Mouse (Mus musculus) macrophage (primary cell): ENCODE measurements around the gene Gm9507. TPM values are rescaled to one million over a fixed set of nuclear protein-coding genes. Genes with fewer than 3 reads are reported as not detected.
"Not testable (repeated sequence)": the region's sequence is repeated elsewhere in the genome, so short reads cannot be mapped to it uniquely, and the experiment has no call there.

Experiments used
- H3K27ac ChIP-seq: fragments of 350-480 bp; formaldehyde crosslinking; 2 replicates; pipeline ENCODE4 v1.9.0; 2021
- H3K36me3 ChIP-seq: fragments of 350-480 bp; formaldehyde crosslinking; 2 replicates; pipeline ENCODE4 v1.9.0; 2021; ENCODE audit errors: inconsistent target
- H3K4me3 ChIP-seq: fragments of 350-480 bp; formaldehyde crosslinking; 2 replicates; pipeline ENCODE4 v1.9.0; 2021; ENCODE audit errors: inconsistent target
- H3K79me2 ChIP-seq: fragments of 350-480 bp; formaldehyde crosslinking; 2 replicates; pipeline ENCODE4 v1.9.0; 2021; ENCODE audit errors: inconsistent target
- WGBS: methylation state at CpG from one replicate; pipeline ENCODE4 v1.1.7; 2026; ENCODE audit warnings: inconsistent platforms; ENCODE audit not compliant: missing documents; 5-methylcytosine and 5-hydroxymethylcytosine counted together
- polyA plus RNA-seq: library from polyadenylated mRNA; stranded (reverse); fragments of 250-400 nt; gene quantifications from 3 replicates; pipeline ENCODE4 v1.2.4, GENCODE M21; 2018; ENCODE audit warnings: inconsistent platforms

Gene Gm9507
- polyA plus RNA-seq, 1 experiment from 2014 or later, result not detected

DNA sequence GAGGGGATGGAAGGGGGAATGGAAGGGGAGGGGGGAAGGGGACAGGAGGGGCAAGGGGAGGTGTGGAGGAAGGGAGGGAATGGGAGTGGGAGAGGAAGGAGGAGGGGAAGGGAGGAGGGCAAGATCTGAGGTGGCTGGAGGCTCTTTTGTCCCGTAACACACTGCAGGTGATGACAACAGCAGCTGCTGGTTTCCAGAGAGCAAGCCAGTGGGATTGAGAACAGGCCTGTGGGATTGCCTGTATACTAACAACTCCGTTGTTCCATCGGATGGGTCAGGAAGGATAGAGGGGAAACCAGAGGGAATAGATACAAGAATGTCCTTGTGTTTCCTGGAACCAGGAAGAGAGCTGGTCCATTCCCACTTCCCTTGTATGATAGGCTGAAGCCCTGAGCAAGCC, 14.0 kb downstream of the Gm9507 start:
- no peak overlapping the region for H3K27ac ChIP-seq
- H3K36me3 ChIP-seq, result no peaks in the 10 kb centered on the region
- WGBS, result 66% methylated on average over 3 of the region's 3 CpGs
- H3K79me2 ChIP-seq, result no peaks in the 10 kb centered on the region
- H3K4me3 ChIP-seq, result no peak overlapping the region

DNA sequence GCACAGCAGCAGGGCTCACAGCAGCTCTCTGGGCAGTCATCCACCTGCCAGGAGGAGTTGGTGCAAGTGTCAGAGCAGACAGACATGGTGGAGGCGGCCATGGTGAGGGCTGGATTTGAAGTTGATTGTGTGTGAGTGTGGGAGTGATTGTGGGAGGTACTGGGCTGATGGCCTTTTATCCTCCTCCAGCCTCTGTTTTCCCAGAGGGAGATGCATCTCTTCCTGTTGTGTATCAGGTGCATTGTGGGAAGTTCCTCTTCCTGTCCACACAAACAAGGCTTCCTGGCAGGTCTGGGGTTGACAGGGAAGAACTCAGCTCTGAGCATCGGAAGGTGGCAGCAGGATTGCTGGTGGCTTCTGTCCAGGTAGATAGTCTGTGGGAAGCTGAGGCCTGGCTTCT, 16.7 kb downstream of the Gm9507 start, which contains the start of gene Gm9639:
Gm9639 (minus strand) TSS at position 101 of the 400 bp plus-strand sequence.
- WGBS, result 78% methylated on average over 2 of the region's 2 CpGs

DNA sequence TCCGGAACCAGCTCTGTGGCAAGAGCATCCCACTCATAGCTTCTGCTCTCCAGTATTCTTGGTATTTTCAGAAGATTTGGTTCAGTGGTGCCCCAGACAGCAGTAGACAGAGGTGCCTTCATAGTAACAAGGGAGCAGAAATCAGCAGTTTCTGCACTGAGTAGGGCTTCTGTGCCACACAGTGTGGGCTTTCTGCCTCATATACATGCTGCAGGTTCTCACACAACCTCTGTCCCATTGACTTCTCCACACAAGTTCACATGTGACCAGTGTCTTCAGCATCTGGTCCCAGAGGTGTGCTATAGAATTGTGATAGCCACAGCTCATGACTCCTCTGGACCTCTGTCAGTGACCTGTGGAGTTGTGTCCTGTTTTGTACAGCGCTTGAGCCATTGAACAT, 23.0 kb downstream of the Gm9507 start:
- H3K79me2 ChIP-seq, result no peaks in the 10 kb centered on the region
- H3K27ac ChIP-seq, result no peak overlapping the region
- WGBS, result 78% methylated on average over 2 of the region's 2 CpGs
- H3K36me3 ChIP-seq, result no peaks in the 10 kb centered on the region
- no peak overlapping the region for H3K4me3 ChIP-seq

More for the DNA sequence above, 16.7 kb downstream of the Gm9507 start, which contains the start of gene Gm9639:
- Histone ChIP-seq H3K27ac (no peak within 1 kb of the TSS), H3K79me2 (no peaks in the 10 kb centered on the region), H3K4me3 (no peak within 1 kb of the TSS), H3K36me3 (no peaks in the 10 kb centered on the region)

DNA sequence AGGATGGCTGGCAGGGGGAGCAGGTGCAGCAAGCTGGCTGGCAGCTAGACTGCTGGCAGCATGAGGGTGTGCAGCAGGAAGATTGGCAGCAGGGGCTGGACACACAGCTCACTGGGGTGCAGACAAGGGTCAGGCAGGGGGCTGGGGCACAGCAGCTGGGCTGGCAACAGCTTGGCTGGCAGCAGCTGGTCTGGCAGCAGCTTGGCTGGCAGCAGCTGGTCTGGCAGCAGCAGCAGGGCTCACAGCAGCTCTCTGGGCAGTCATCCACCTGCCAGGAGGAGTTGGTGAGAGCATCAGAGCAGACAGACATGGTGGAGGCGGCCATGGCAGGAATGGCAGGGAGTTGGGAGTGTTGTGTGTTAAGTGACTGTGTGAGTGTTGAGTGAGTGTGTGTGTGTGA, 23.8 kb downstream of the Gm9507 start, which contains the start of gene Gm7137:
Gm7137 (minus strand) TSS at position 325 of the 400 bp plus-strand sequence.
- not testable (repeated sequence) for H3K79me2 ChIP-seq, H3K27ac ChIP-seq, H3K4me3 ChIP-seq, H3K36me3 ChIP-seq
- WGBS, result no CpG with 5 or more reads among the region's 1 CpGs

DNA sequence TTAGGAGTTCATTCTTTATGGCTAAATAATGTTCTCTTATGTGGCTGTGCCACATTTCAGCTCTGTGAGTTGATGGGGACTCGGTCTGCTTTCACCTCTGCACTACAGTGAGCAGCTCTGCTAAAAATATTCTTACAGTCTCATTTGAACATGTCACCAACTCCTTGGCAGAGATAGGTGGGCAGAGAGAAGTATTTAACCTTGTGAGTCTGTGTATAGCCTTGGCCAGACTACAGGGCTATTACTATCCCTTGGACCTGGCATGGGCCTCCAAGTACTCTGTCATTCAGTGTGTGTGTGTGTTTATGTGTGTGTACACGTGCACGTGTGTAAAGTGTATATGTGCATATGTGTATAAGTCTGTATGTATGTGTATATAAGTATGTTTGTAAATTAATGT, 28.2 kb downstream of the Gm9507 start:
- not testable (repeated sequence) for H3K27ac ChIP-seq, H3K36me3 ChIP-seq, H3K79me2 ChIP-seq, H3K4me3 ChIP-seq
- no CpG with 5 or more reads among the region's 3 CpGs for WGBS

DNA sequence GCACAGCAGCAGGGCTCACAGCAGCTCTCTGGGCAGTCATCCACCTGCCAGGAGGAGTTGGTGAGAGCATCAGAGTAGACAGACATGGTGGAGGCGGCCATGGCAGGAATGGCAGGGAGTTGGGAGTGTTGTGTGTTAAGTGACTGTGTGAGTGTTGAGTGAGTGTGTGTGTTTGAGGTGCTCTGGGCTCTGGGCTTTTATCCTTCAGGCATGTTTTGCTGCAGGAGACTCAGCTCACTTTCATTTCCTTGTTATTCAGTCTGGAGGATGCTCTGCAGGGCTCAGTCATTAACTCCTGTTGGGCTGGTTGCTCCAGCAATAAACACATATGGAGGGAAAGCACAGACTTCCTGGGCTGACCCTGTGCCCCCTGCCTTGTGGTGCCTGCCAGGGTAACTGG, 29.2 kb downstream of the Gm9507 start, which contains the start of gene Gm3250:
Gm3250 (minus strand) TSS at position 101 of the 400 bp plus-strand sequence.
- not testable (repeated sequence) for H3K4me3 ChIP-seq, H3K27ac ChIP-seq, H3K79me2 ChIP-seq, H3K36me3 ChIP-seq
- WGBS, result no CpG with 5 or more reads among the region's 1 CpGs

DNA sequence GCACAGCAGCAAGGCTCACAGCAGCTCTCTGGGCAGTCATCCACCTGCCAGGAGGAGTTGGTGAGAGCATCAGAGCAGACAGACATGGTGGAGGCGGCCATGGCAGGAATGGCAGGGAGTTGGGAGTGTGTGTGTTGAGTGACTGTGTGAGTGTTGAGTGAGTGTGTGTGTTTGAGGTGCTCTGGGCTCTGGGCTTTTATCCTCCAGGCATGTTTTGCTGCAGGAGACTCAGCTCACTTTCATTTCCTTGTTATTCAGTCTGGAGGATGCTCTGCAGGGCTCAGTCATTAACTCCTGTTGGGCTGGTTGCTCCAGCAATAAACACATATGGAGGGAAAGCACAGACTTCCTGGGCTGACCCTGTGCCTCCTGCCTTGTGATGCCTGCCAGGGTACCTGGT, 34.8 kb downstream of the Gm9507 start, which contains the start of gene Gm7138:
Gm7138 (minus strand) TSS at position 101 of the 400 bp plus-strand sequence.
- WGBS, result 80% methylated on average over 1 of the region's 1 CpGs

DNA sequence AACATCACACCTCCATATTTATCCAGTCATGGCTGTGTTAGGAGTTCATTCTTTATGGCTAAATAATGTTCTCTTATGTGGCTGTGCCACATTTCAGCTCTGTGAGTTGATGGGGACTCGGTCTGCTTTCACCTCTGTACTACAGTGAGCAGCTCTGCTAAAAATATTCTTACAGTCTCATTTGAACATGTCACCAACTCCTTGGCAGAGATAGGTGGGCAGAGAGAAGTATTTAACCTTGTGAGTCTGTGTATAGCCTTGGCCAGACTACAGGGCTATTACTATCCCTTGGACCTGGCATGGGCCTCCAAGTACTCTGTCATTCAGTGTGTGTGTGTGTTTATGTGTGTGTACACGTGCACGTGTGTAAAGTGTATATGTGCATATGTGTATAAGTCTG, 39.5 kb downstream of the Gm9507 start:
- not testable (repeated sequence) for H3K27ac ChIP-seq, H3K4me3 ChIP-seq, H3K79me2 ChIP-seq, H3K36me3 ChIP-seq
- no CpG with 5 or more reads among the region's 3 CpGs for WGBS

More for the DNA sequence above, 34.8 kb downstream of the Gm9507 start, which contains the start of gene Gm7138:
- H3K4me3 ChIP-seq, H3K79me2 ChIP-seq, H3K27ac ChIP-seq, H3K36me3 ChIP-seq: not testable (repeated sequence)

DNA sequence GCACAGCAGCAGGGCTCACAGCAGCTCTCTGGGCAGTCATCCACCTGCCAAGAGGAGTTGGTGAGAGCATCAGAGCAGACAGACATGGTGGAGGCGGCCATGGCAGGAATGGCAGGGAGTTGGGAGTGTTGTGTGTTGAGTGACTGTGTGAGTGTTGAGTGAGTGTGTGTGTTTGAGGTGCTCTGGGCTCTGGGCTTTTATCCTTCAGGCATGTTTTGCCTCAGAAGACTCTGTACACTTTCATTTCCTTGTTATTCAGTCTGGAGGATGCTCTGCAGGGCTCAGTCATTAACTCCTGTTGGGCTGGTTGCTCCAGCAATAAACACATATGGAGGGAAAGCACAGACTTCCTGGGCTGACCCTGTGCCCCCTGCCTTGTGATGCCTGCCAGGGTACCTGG, 40.4 kb downstream of the Gm9507 start, which contains the start of gene Gm3238:
Gm3238 (minus strand) TSS at position 101 of the 400 bp plus-strand sequence.
- not testable (repeated sequence) for H3K79me2 ChIP-seq, H3K36me3 ChIP-seq, H3K4me3 ChIP-seq, H3K27ac ChIP-seq
- no CpG with 5 or more reads among the region's 1 CpGs for WGBS

DNA sequence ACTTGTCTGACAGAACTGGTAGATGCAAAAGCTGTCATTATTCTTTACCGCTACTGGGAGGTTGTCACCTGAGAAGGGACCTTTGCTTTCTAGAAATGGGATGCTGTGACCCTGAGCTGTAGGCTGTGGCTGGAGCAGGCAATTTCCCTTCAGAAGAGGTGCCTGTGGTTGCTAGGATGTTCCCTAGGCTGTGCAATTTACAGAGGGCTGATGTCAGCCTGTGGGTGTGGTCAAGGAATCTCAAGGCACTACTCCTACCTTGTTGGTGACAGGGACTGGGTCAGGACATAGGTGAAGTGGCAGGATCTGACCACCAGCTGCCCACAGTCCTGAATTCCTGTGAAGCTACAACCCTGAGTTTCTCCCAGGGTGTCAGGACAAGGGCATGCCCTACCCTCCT, 41.9 kb downstream of the Gm9507 start:
- WGBS, result 92% methylated on average over 1 of the region's 1 CpGs
- Histone ChIP-seq H3K27ac (no peak overlapping the region), H3K79me2 (no peaks in the 10 kb centered on the region), H3K4me3 (no peak overlapping the region), H3K36me3 (no peaks in the 10 kb centered on the region)

Other genes starting within 250 kb of the Gm9507 start
- 99.5 to 103 TPM (median 102 TPM) in 3 replicates for gene Pttg1ip, start 230.1 kb downstream of the Gm9507 start, polyA plus RNA-seq
- 105 to 245 TPM (median 141 TPM) in 3 replicates for gene Sumo3, start 205.7 kb downstream of the Gm9507 start, polyA plus RNA-seq
- gene Gm49325, start 205.6 kb downstream of the Gm9507 start, polyA plus RNA-seq, result 3.3 TPM in 1 of 3 replicates, not detected in the others
- gene Ube2g2, start 189.6 kb downstream of the Gm9507 start, polyA plus RNA-seq, result 50.6 to 63.6 TPM (median 52.1 TPM) in 3 replicates
- gene Tspear, start 125.3 kb downstream of the Gm9507 start, polyA plus RNA-seq, result not detected in 3 replicates
- gene Gm19402, start 121.1 kb downstream of the Gm9507 start, polyA plus RNA-seq, result not detected in 3 replicates
- gene Gm9508, start 114.6 kb downstream of the Gm9507 start, polyA plus RNA-seq, result not detected in 3 replicates
- not detected in 3 replicates for gene Gm10272, start 105.2 kb downstream of the Gm9507 start, polyA plus RNA-seq
- not detected in 3 replicates for gene Gm10024, start 100.4 kb downstream of the Gm9507 start, polyA plus RNA-seq
- gene Gm10142, start 96.0 kb downstream of the Gm9507 start, polyA plus RNA-seq, result not detected in 3 replicates
- not detected in 3 replicates for gene Krtap12-1, start 91.2 kb downstream of the Gm9507 start, polyA plus RNA-seq
- gene Gm10100, start 85.4 kb downstream of the Gm9507 start, polyA plus RNA-seq, result not detected in 3 replicates
- gene Gm18596, start 69.2 kb downstream of the Gm9507 start, polyA plus RNA-seq, result not detected in 3 replicates
- not detected in 3 replicates for gene Gm9736, start 60.5 kb downstream of the Gm9507 start, polyA plus RNA-seq
- not detected in 3 replicates for gene Gm3233, start 52.2 kb downstream of the Gm9507 start, polyA plus RNA-seq
- not detected in 3 replicates for gene Gm3238, start 40.5 kb downstream of the Gm9507 start, polyA plus RNA-seq
- not detected in 3 replicates for gene Gm7138, start 34.9 kb downstream of the Gm9507 start, polyA plus RNA-seq
- not detected in 3 replicates for gene Gm3250, start 29.3 kb downstream of the Gm9507 start, polyA plus RNA-seq
- not detected in 3 replicates for gene Gm7137, start 23.6 kb downstream of the Gm9507 start, polyA plus RNA-seq
- not detected in 3 replicates for gene Gm9639, start 16.8 kb downstream of the Gm9507 start, polyA plus RNA-seq
- gene Gm19668, start 12.7 kb downstream of the Gm9507 start, polyA plus RNA-seq, result not detected in 3 replicates
- gene Gm2696, start 2.8 kb upstream of the Gm9507 start, polyA plus RNA-seq, result not detected in 3 replicates
- not detected in 3 replicates for gene Krtap10-4, start 15.3 kb upstream of the Gm9507 start, polyA plus RNA-seq
- not detected in 3 replicates for gene Krtap10-10, start 24.1 kb upstream of the Gm9507 start, polyA plus RNA-seq
- gene Gm36176, start 35.0 kb upstream of the Gm9507 start, polyA plus RNA-seq, result not detected in 3 replicates
- gene Gm10318, start 41.0 kb upstream of the Gm9507 start, polyA plus RNA-seq, result not detected in 3 replicates
- gene Gm3285, start 50.1 kb upstream of the Gm9507 start, polyA plus RNA-seq, result not detected in 3 replicates
- gene Lrrc3, start 90.7 kb upstream of the Gm9507 start, polyA plus RNA-seq, result 0.09 TPM in 1 of 3 replicates, not detected in the others
- gene Trpm2, start 158.7 kb upstream of the Gm9507 start, polyA plus RNA-seq, result 2.6 to 5.5 TPM (median 4.7 TPM) in 3 replicates
- gene 1810043G02Rik, start 166.7 kb upstream of the Gm9507 start, polyA plus RNA-seq, result 9.8 to 15.6 TPM (median 10.6 TPM) in 3 replicates
- 12.8 to 25.9 TPM (median 18.5 TPM) in 3 replicates for gene Pfkl, start 198.2 kb upstream of the Gm9507 start, polyA plus RNA-seq
- 0.14 to 2.0 TPM in 2 of 3 replicates, not detected in the other for gene Dnmt3l, start 230.1 kb upstream of the Gm9507 start, polyA plus RNA-seq
- not detected in 3 replicates for gene Aire, start 231.8 kb upstream of the Gm9507 start, polyA plus RNA-seq